Mouse (Mus musculus) lung, embryonic 15.5 days (tissue): ENCODE results near the gene Zfp319. TPM values are rescaled to one million over a fixed set of nuclear protein-coding genes. Genes with fewer than 3 reads are reported as not detected.

Source experiments
- ATAC-seq: fragments of 200-750 bp; cut with Nextera tagmentation; 2 replicates; pipeline ENCODE4 v1.8.0; 2017; ENCODE audit warnings: moderate number of reproducible peaks, borderline replicate concordance; ENCODE audit not compliant: low FRiP score, low TSS enrichment; ENCODE audit errors: extremely low read depth
- H3K27ac ChIP-seq: fragments of 300-500 bp; sonication (generic); 2 replicates; pipeline ENCODE4 v1.5.1; 2015; ENCODE audit warnings: moderate library complexity, mild to moderate bottlenecking, inconsistent platforms
- H3K27me3 ChIP-seq: fragments of 300-500 bp; sonication (generic); 2 replicates; pipeline ENCODE4 v1.6.1; 2015; ENCODE audit warnings: inconsistent platforms
- H3K36me3 ChIP-seq: fragments of 300-500 bp; sonication (generic); 2 replicates; pipeline ENCODE4 v1.6.1; 2015; ENCODE audit warnings: inconsistent platforms
- H3K4me1 ChIP-seq: fragments of 300-500 bp; sonication (generic); 2 replicates; pipeline ENCODE4 v1.6.1; 2015; ENCODE audit warnings: inconsistent platforms
- H3K4me2 ChIP-seq: fragments of 300-500 bp; sonication (generic); 2 replicates; pipeline ENCODE4 v1.6.1; 2015; ENCODE audit warnings: inconsistent platforms, mild to moderate bottlenecking, moderate library complexity
- H3K4me3 ChIP-seq: fragments of 300-500 bp; sonication (generic); 2 replicates; pipeline ENCODE4 v1.5.1; 2015; ENCODE audit warnings: mild to moderate bottlenecking, inconsistent platforms
- H3K9ac ChIP-seq: fragments of 300-500 bp; sonication (generic); 2 replicates; pipeline ENCODE4 v1.6.1; 2015; ENCODE audit warnings: inconsistent platforms
- H3K9me3 ChIP-seq: fragments of 300-500 bp; sonication (generic); 2 replicates; pipeline ENCODE4 v1.6.1; 2016; ENCODE audit warnings: inconsistent platforms
- WGBS: fragments of 180-500 bp; shearing (Covaris S2); methylation state at CpG from one replicate; pipeline ENCODE4 v1.1.7; 2015; 5-methylcytosine and 5-hydroxymethylcytosine counted together
- polyA plus RNA-seq: library from polyadenylated mRNA; unstranded; fragments of >200 nt; fragmentation: Nextera tagmentation; extraction: Ambion mirVana; gene quantifications from 2 replicates; pipeline ENCODE4 v1.2.1, GENCODE M21; 2015

The Zfp319 gene
- polyA plus RNA-seq, 1 experiment from 2014 or later: 9.4 TPM

DNA sequence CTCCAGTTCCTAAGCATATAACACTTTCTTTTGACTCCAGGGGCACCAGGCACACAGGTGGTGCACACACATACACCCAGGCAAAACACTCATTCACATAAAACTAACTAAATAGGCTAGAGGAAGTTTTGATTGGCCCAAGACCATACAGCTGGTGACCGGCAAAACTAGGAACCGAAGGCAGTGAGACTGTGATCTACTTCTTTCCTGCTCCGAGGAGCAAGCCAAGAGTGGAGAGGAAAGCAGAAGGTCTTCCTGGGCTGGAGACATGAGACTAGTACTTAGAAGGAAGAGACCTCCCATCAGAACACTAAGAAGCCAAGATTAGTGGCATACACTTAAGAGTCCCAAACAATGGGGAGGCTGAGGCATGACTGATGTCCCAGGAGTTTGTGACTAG is 8.5 kb downstream of the Zfp319 start:
- no peaks in the 10 kb centered on the region for H3K27me3 ChIP-seq
- no peak overlapping the region for H3K4me3 ChIP-seq
- H3K9me3 ChIP-seq: no peaks in the 10 kb centered on the region
- H3K36me3 ChIP-seq: peaks cover 30% of the 10 kb centered on the region
- no peak overlapping the region for H3K4me2 ChIP-seq
- H3K27ac ChIP-seq: no peak overlapping the region
- no peak for ATAC-seq
- WGBS: 79% methylated on average over 3 of the region's 3 CpGs
- peaks cover 26% of the 10 kb centered on the region for H3K4me1 ChIP-seq
- no peak overlapping the region for H3K9ac ChIP-seq

DNA sequence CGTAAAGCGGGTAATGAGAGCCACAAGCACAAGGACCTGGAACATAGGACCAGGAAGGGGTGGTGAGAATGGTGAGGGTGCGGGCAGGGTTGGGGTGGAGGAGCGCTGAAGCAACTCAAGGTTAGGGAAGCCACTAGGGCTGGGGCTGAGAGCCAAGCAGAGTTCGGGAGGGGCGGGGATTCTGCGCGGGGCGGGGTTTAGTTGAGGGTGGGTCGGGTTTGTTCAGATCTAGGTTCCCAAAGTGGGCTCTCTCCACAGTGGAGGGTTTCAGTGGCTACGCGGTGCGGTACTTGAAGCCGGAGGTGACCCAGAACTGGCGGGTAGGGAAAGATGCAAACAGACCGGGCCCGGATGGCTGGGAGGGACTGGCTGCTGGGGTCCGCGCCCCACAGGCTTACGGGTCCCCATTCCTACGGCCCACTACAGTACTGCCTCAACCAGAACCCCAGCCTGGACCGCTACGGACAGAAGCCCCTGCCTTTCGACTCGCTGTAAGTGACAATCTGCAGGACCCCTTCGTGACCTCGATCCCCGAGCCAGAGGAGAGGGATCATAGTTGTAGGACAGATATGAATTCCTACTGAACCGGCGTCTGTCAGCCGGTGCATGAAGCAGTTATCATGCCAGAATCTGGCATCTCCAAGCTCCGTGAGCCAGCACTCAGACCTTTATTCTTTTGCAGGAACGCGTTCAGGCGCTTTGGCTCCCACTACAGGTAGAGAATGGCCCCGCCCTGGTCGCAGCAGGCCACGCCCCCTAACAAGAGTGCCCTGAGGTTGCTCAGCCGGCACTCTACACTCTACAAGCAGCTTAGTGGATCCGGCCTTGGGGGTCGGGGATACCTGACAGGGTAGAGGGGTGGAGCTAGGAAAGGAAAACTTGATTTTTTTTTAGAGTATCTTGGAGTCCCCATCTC is 11.3 kb downstream of the Zfp319 start:
- Histone ChIP-seq H3K27me3 (no peaks in the 10 kb centered on the region), H3K36me3 (peaks cover 6% of the 10 kb centered on the region; the same call in 1 of the 2 replicates), H3K9me3 (no peaks in the 10 kb centered on the region), H3K4me3 (peak overlapping the region; percentile 47), H3K9ac (peak overlapping the region; percentile 34), H3K4me2 (peak overlapping the region; percentile 98), H3K4me1 (peaks cover 15% of the 10 kb centered on the region), H3K27ac (peak overlapping the region; percentile 61)
- ATAC-seq: peak; percentile 80
- WGBS: 2% methylated on average over 40 of the region's 41 CpGs

DNA sequence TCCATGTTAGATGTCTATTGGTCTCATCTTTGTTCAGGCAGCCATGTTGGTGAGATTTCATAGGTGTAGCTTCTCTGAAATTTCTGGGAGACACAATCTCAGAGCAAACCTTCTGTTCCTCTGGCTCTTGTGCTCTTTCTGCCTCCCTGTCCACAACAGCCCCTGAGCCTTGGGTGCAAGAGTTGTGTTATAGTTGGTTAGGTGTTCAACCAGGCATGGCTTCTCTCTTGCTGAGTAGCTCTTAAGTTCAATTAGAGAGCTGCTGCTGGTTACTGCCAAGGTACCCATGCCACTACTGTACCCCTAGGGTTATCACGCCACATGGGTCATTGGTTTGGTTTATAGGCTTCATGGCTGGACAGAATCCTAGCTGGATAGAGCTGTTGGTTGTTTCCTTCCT is 16.4 kb downstream of the Zfp319 start:
- WGBS: 90% methylated on average over 1 of the region's 1 CpGs
- no peak overlapping the region for H3K27ac ChIP-seq
- H3K4me1 ChIP-seq: peaks cover under 1% of the 10 kb centered on the region; the same call in 1 of the 2 replicates
- H3K27me3 ChIP-seq: no peaks in the 10 kb centered on the region
- no peak overlapping the region for H3K9ac ChIP-seq
- H3K36me3 ChIP-seq: no peaks in the 10 kb centered on the region
- ATAC-seq: no peak
- H3K4me3 ChIP-seq: no peak overlapping the region
- H3K4me2 ChIP-seq: no peak overlapping the region
- no peaks in the 10 kb centered on the region for H3K9me3 ChIP-seq

DNA sequence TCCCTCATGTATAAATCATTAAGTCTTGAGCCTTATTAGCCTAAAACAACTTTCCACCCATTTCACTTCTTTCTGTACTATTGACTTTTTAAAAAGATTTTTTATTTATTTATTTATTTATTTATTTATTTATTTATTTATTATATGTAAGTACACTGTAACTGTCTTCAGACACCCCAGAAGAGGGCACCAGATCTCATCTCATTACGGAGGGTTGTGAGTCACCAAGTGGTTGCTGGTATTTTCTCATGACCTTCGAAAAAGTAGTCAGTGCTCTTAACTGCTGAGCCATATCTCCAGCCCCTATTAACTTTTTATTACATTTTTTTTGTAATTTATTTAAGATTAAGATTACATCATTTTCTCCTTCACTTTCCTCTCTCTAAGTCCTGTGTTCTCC is 17.0 kb downstream of the Zfp319 start:
- 71% methylated on average over 2 of the region's 2 CpGs for WGBS
- no peak for ATAC-seq
- H3K27me3 ChIP-seq: no peaks in the 10 kb centered on the region
- H3K9me3 ChIP-seq: no peaks in the 10 kb centered on the region
- H3K36me3 ChIP-seq: no peaks in the 10 kb centered on the region
- no peaks in the 10 kb centered on the region for H3K4me1 ChIP-seq
- H3K4me2 ChIP-seq: no peak overlapping the region
- H3K27ac ChIP-seq: no peak overlapping the region
- H3K9ac ChIP-seq: no peak overlapping the region
- H3K4me3 ChIP-seq: no peak overlapping the region

DNA sequence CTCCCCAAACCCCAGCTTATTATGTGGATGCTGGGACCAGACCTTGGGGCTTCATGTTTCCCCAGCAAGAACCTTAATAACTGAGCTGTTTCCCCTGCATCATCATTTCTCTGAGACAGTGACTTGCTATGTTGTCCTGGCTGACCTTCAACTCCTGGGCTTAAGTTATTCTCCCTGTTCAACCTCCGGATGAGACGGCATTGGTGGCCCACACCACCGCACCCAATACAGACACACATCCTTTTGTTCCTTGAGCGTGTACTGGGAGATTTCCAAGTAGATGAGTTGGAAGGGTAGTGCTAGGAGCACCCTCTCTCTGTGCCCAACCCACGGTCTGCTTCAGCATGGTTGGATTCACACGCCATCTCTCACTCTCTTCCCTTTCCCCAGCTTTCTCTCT is 17.9 kb downstream of the Zfp319 start:
- ATAC-seq: no peak
- no peak overlapping the region for H3K27ac ChIP-seq
- no peaks in the 10 kb centered on the region for H3K27me3 ChIP-seq
- H3K4me1 ChIP-seq: no peaks in the 10 kb centered on the region
- H3K9me3 ChIP-seq: no peaks in the 10 kb centered on the region
- no peak overlapping the region for H3K9ac ChIP-seq
- no peak overlapping the region for H3K4me3 ChIP-seq
- no peaks in the 10 kb centered on the region for H3K36me3 ChIP-seq
- H3K4me2 ChIP-seq: no peak overlapping the region
- whole genome bisulfite sequencing: 86% methylated on average over 6 of the region's 6 CpGs

DNA sequence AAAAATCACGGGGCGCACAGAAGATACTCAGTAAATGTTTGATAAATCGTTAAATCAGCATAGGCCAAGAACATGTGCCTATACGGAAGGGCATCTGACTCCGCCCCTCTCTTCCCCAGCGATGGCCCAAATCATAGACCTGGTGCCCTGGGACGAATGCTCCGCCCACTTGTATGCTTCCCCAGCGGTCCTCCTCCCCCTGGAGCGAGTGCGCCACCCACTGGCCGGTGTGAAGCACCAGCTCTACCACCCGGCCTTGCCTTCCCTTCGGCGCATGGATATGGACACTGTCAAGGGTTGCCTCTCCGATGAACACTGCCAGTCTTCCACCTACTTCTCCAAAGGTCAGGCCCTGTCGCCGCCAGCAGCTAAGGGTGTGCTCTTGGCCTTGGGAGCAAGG is 18.9 kb downstream of the Zfp319 start:
- Histone ChIP-seq H3K4me1 (no peaks in the 10 kb centered on the region), H3K27me3 (no peaks in the 10 kb centered on the region), H3K27ac (no peak overlapping the region), H3K9ac (no peak overlapping the region), H3K9me3 (no peaks in the 10 kb centered on the region), H3K36me3 (no peaks in the 10 kb centered on the region), H3K4me3 (no peak overlapping the region), H3K4me2 (no peak overlapping the region)
- WGBS: 67% methylated on average over 18 of the region's 18 CpGs
- 0 out of 2 replicates have a peak, but pooled peaks have one; percentile 23 for ATAC-seq

DNA sequence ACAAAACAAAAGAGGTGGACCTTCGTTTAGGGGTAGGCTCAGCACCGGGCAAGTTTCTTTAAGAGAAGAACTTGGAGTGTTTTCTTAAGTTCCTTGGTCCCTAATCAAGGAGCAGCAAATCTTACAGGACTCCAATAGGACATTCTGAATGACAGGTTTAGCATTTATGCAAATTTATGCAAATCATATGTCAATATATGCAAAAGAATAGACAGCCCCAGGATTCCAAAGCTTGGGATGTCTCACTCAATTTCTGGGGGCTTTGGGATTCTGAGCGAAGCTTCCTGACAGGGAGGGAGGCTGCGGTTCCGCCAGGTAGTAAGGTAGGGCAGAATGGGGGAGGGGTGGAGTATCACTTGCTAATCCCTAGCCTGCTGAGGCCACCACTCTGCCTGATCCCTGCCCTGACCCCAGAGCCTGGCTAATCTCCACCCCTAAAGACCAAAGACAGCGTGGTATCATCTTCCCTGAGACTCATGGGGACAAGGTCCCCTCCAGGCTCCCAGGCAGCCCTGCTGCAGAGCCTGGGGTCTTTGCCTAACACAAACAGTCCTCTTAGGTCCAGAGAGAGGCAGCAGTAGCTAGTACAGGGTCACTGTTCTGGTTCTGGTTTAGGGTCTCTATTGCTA is 21.3 kb downstream of the Zfp319 start, which contains the start of gene Tepp:
Gene Tepp, plus strand, starts transcription at position 225 of the 629 bp plus-strand sequence.
- no peaks in the 10 kb centered on the region for H3K27me3 ChIP-seq
- 31% methylated on average over 6 of the region's 6 CpGs for WGBS
- H3K4me3 ChIP-seq: no peak within 1 kb of the TSS
- H3K36me3 ChIP-seq: no peaks in the 10 kb centered on the region
- H3K9me3 ChIP-seq: no peaks in the 10 kb centered on the region
- no peak for ATAC-seq
- H3K27ac ChIP-seq: no peak within 1 kb of the TSS
- H3K9ac ChIP-seq: no peak within 1 kb of the TSS
- no peak within 1 kb of the TSS for H3K4me2 ChIP-seq
- H3K4me1 ChIP-seq: no peaks in the 10 kb centered on the region

DNA sequence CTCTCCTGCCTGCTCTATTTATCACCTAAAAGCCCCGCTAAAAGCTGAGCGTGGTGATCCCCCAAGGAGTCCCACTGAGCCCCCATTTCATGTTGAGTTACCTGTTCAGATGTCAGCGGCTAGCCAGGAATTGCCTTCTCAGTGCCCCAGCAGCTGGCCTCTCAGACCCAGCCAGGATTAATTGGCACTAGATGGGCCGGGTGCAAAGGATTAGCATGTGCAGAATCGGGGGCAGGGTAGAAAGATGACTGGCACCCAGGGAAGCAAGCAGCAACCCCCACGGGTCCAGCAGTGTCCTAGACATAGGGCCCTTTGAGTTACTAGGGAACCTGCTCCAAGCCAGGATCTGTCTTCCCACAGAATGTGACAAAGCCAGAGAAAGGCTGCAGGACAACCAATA is 25.3 kb downstream of the Zfp319 start, which contains the start of gene Cngb1:
Gene Cngb1, minus strand, starts transcription at position 155 of the 400 bp plus-strand sequence.
- Histone ChIP-seq H3K4me1 (no peaks in the 10 kb centered on the region), H3K36me3 (no peaks in the 10 kb centered on the region), H3K4me3 (no peak within 1 kb of the TSS), H3K27me3 (no peaks in the 10 kb centered on the region), H3K9ac (no peak within 1 kb of the TSS), H3K9me3 (no peaks in the 10 kb centered on the region), H3K27ac (no peak within 1 kb of the TSS), H3K4me2 (no peak within 1 kb of the TSS)
- WGBS: 47% methylated on average over 6 of the region's 6 CpGs
- no peak for ATAC-seq

DNA sequence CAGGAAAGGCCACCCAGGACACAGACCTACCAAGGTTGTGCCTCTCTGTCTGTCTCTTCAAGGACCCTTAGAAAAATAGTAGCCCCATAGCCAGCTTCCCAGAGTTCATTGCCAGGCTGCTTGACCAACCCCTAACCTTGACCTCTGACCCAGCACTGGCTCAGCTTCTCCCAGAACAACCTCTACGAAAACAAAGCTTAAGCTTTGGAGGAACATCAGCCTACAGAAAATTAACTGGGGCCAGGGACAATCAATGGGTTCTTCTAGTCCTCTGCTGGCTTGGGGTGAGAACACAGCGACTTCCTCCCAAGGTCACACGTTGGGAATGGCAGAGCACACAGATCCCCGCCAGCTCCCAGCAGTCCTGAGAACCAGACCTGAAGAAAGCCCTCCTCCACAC is 26.2 kb downstream of the Zfp319 start:
- Histone ChIP-seq H3K27ac (no peak overlapping the region), H3K4me3 (no peak overlapping the region), H3K9me3 (no peaks in the 10 kb centered on the region), H3K27me3 (no peaks in the 10 kb centered on the region), H3K4me2 (no peak overlapping the region), H3K9ac (no peak overlapping the region), H3K4me1 (no peaks in the 10 kb centered on the region), H3K36me3 (no peaks in the 10 kb centered on the region)
- no peak for ATAC-seq
- WGBS: 54% methylated on average over 4 of the region's 4 CpGs

DNA sequence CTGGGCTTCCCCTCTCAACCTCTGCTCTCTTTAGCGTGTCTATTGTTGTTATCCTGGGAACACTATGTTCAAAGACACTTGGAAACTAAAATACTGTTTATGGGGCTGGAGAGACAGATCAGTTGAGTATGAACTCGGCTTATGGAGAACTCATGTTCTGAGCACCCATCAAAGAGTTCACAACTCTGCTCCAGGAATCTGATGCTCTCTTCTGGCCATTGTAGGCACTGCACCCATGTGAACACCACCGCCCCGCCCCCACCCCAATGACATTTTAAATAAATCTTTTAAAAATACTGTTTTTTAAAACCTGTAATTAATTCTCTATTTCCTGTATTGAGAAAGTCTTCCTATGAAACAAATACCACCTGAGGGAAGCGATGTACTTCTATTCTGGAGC is 29.3 kb downstream of the Zfp319 start:
- H3K9me3 ChIP-seq: no peaks in the 10 kb centered on the region
- H3K4me1 ChIP-seq: no peaks in the 10 kb centered on the region
- no peak overlapping the region for H3K4me3 ChIP-seq
- no peaks in the 10 kb centered on the region for H3K36me3 ChIP-seq
- H3K27me3 ChIP-seq: no peaks in the 10 kb centered on the region
- H3K4me2 ChIP-seq: no peak overlapping the region
- ATAC-seq: no peak
- WGBS: 19% methylated on average over 5 of the region's 5 CpGs
- H3K9ac ChIP-seq: no peak overlapping the region
- H3K27ac ChIP-seq: no peak overlapping the region

DNA sequence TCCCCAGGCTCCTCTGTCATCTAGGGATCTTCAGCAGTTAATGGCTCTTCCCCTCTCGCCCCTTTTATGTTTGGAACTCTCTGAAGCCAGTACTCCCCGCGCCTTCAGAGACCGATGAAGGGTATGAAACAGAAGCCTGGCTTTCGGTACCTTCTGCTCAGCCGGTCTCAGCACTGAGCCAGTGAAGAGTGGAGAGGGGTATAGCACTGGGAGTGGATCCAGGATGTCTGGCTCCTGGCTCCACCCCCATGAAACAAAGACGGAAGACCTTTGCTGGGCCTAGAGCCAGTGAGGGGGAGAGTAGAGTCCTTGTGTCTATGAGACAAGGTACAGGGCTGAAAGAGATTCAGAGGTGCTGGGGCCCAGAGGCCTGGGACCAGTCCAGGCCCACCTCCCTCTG is 37.9 kb downstream of the Zfp319 start:
- peak overlapping the region; percentile 12 for H3K4me3 ChIP-seq

DNA sequence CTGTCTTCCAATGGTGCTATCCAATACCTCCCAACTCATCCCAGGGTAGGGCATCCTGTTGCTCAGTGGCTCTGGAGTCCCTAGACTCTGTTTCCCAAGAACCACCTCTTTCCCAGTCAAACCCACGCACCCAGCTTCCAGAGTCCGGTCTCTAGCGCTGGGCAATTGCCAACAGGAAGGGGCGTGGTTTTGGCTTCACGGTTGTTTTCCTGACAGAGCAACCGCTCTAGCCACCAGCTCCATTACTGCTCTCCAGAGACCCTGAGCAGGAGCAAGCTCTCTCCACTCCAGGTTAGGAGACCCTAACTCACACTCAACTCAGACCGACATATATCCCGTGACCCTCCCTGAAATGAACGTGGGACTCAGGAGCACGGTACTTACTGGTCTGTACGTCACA is 38.6 kb downstream of the Zfp319 start:
- Histone ChIP-seq H3K27me3 (no peaks in the 10 kb centered on the region), H3K27ac (no peak overlapping the region), H3K4me2 (peak overlapping the region; percentile 44), H3K9me3 (no peaks in the 10 kb centered on the region), H3K9ac (no peak overlapping the region), H3K4me1 (peaks cover 13% of the 10 kb centered on the region; the same call in 1 of the 2 replicates), H3K36me3 (no peaks in the 10 kb centered on the region), H3K4me3 (peak overlapping the region; percentile 12)
- peak; percentile 27; the same call in 1 of the 2 replicates for ATAC-seq
- 60% methylated on average over 11 of the region's 11 CpGs for WGBS

More for the DNA sequence above, 37.9 kb downstream of the Zfp319 start:
- Histone ChIP-seq H3K27me3 (no peaks in the 10 kb centered on the region), H3K9ac (no peak overlapping the region), H3K36me3 (no peaks in the 10 kb centered on the region), H3K9me3 (no peaks in the 10 kb centered on the region), H3K4me2 (peak overlapping the region; percentile 44), H3K4me1 (peaks cover 13% of the 10 kb centered on the region; the same call in 1 of the 2 replicates), H3K27ac (peak overlapping the region; percentile 37; the same call in 1 of the 2 replicates)
- ATAC-seq: 0 out of 2 replicates have a peak, but pooled peaks have one; percentile 36
- WGBS: 40% methylated on average over 7 of the region's 7 CpGs
